Mouse (Mus musculus): ENCODE results near the gene Gtpbp8. TPM values are rescaled to one million over a fixed set of nuclear protein-coding genes. Genes with fewer than 3 reads are reported as not detected.

Gtpbp8 gene
- polyA plus RNA-seq (2015; fragmentation: Nextera tagmentation; extraction: Ambion mirVana), result 29.1 and 34.0 TPM in 2 replicates

- Histone ChIP-seq H3K36me3 (ENCODE audit: control insufficient read depth, insufficient read depth, low read length) (peaks cover 6% of the 10 kb centered on the region), H3K4me3 (ENCODE audit: low read length) (peak within 1 kb of the TSS; percentile 83), H3K4me2 (ENCODE audit: low read depth, low read length) (peak within 1 kb of the TSS; percentile 57), H3K27ac (ENCODE audit: low read length) (peak within 1 kb of the TSS; percentile 99), H3K27me3 (replicated peaks; ENCODE audit: control insufficient read depth, insufficient read depth, low read length) (no peaks in the 10 kb centered on the region), H3K9ac (ENCODE audit: low read depth, low read length) (peak within 1 kb of the TSS; percentile 97), H3K4me1 (ENCODE audit: control insufficient read depth, insufficient read depth, low read length) (peaks cover 8% of the 10 kb centered on the region), H3K9me3 (ENCODE audit: control insufficient read depth, low read length) (no peaks in the 10 kb centered on the region)
- ATAC-seq, result peak; percentile 98
- WGBS, result under 1% methylated on average over 47 of the region's 47 CpGs
Measured at GRCm38 (mm10) chr16:44745866-44746562, at the start of gene Gtpbp8. Gtpbp8 (minus strand) TSS chr16:44746363.

- no peak for ATAC-seq
- Histone ChIP-seq H3K4me3 (ENCODE audit: low read length) (no peak overlapping the region), H3K27ac (ENCODE audit: low read length) (no peak overlapping the region), H3K4me2 (ENCODE audit: low read depth, low read length) (no peak overlapping the region), H3K27me3 (replicated peaks; ENCODE audit: control insufficient read depth, insufficient read depth, low read length) (no peaks in the 10 kb centered on the region), H3K36me3 (ENCODE audit: control insufficient read depth, insufficient read depth, low read length) (no peaks in the 10 kb centered on the region), H3K9me3 (ENCODE audit: control insufficient read depth, low read length) (no peaks in the 10 kb centered on the region), H3K4me1 (ENCODE audit: control insufficient read depth, insufficient read depth, low read length) (no peaks in the 10 kb centered on the region), H3K9ac (ENCODE audit: low read depth, low read length) (no peak overlapping the region)
Measured at GRCm38 (mm10) chr16:44794416-44794815, 48.3 kb upstream of the Gtpbp8 start.

GRCm38 (mm10) chr16:44786934-44787333 lies 40.8 kb upstream of the Gtpbp8 start:
- Histone ChIP-seq H3K4me3 (ENCODE audit: low read length) (no peak overlapping the region), H3K36me3 (ENCODE audit: control insufficient read depth, insufficient read depth, low read length) (no peaks in the 10 kb centered on the region), H3K27ac (ENCODE audit: low read length) (no peak overlapping the region), H3K9me3 (ENCODE audit: control insufficient read depth, low read length) (no peaks in the 10 kb centered on the region), H3K4me1 (ENCODE audit: control insufficient read depth, insufficient read depth, low read length) (no peaks in the 10 kb centered on the region), H3K4me2 (ENCODE audit: low read depth, low read length) (no peak overlapping the region), H3K9ac (ENCODE audit: low read depth, low read length) (no peak overlapping the region), H3K27me3 (replicated peaks; ENCODE audit: control insufficient read depth, insufficient read depth, low read length) (no peaks in the 10 kb centered on the region)
- WGBS, result 100% methylated on average over 1 of the region's 1 CpGs
- no peak for ATAC-seq

- Histone ChIP-seq H3K9ac (ENCODE audit: low read depth, low read length) (no peak overlapping the region), H3K4me2 (ENCODE audit: low read depth, low read length) (no peak overlapping the region), H3K4me3 (ENCODE audit: low read length) (no peak overlapping the region), H3K27ac (ENCODE audit: low read length) (no peak overlapping the region), H3K36me3 (ENCODE audit: control insufficient read depth, insufficient read depth, low read length) (no peaks in the 10 kb centered on the region), H3K27me3 (replicated peaks; ENCODE audit: control insufficient read depth, insufficient read depth, low read length) (no peaks in the 10 kb centered on the region), H3K9me3 (ENCODE audit: control insufficient read depth, low read length) (no peaks in the 10 kb centered on the region), H3K4me1 (ENCODE audit: control insufficient read depth, insufficient read depth, low read length) (no peaks in the 10 kb centered on the region)
- no peak for ATAC-seq
- WGBS, result 71% methylated on average over 4 of the region's 4 CpGs
Measured at GRCm38 (mm10) chr16:44780751-44781150, 34.6 kb upstream of the Gtpbp8 start.

GRCm38 (mm10) chr16:44779494-44779893 lies 33.3 kb upstream of the Gtpbp8 start:
- Histone ChIP-seq H3K9ac (ENCODE audit: low read depth, low read length) (no peak overlapping the region), H3K4me3 (ENCODE audit: low read length) (no peak overlapping the region), H3K36me3 (ENCODE audit: control insufficient read depth, insufficient read depth, low read length) (no peaks in the 10 kb centered on the region), H3K4me1 (ENCODE audit: control insufficient read depth, insufficient read depth, low read length) (no peaks in the 10 kb centered on the region), H3K4me2 (ENCODE audit: low read depth, low read length) (no peak overlapping the region), H3K27me3 (replicated peaks; ENCODE audit: control insufficient read depth, insufficient read depth, low read length) (no peaks in the 10 kb centered on the region), H3K27ac (ENCODE audit: low read length) (no peak overlapping the region), H3K9me3 (ENCODE audit: control insufficient read depth, low read length) (no peaks in the 10 kb centered on the region)
- 79% methylated on average over 5 of the region's 5 CpGs for WGBS
- ATAC-seq, result no peak

GRCm38 (mm10) chr16:44778538-44779147 lies 32.5 kb upstream of the Gtpbp8 start:
- Histone ChIP-seq H3K9me3 (ENCODE audit: control insufficient read depth, low read length) (no peaks in the 10 kb centered on the region), H3K4me3 (ENCODE audit: low read length) (no peak overlapping the region), H3K27ac (ENCODE audit: low read length) (no peak overlapping the region), H3K27me3 (replicated peaks; ENCODE audit: control insufficient read depth, insufficient read depth, low read length) (no peaks in the 10 kb centered on the region), H3K4me2 (ENCODE audit: low read depth, low read length) (peak overlapping the region; percentile 34; the same call in 1 of the 2 replicates), H3K36me3 (ENCODE audit: control insufficient read depth, insufficient read depth, low read length) (no peaks in the 10 kb centered on the region), H3K9ac (ENCODE audit: low read depth, low read length) (no peak overlapping the region), H3K4me1 (ENCODE audit: control insufficient read depth, insufficient read depth, low read length) (no peaks in the 10 kb centered on the region)
- no peak for ATAC-seq
- 57% methylated on average over 17 of the region's 17 CpGs for WGBS

- WGBS, result 87% methylated on average over 6 of the region's 6 CpGs
- H3K9ac ChIP-seq (ENCODE audit: low read depth, low read length), result no peak overlapping the region
Measured at GRCm38 (mm10) chr16:44774201-44774600, 28.0 kb upstream of the Gtpbp8 start.

GRCm38 (mm10) chr16:44773673-44774072 lies 27.5 kb upstream of the Gtpbp8 start:
- ATAC-seq, result no peak
- Histone ChIP-seq H3K4me1 (ENCODE audit: control insufficient read depth, insufficient read depth, low read length) (no peaks in the 10 kb centered on the region), H3K9me3 (ENCODE audit: control insufficient read depth, low read length) (no peaks in the 10 kb centered on the region), H3K36me3 (ENCODE audit: control insufficient read depth, insufficient read depth, low read length) (no peaks in the 10 kb centered on the region), H3K4me3 (ENCODE audit: low read length) (no peak overlapping the region), H3K9ac (ENCODE audit: low read depth, low read length) (no peak overlapping the region), H3K27ac (ENCODE audit: low read length) (no peak overlapping the region), H3K27me3 (replicated peaks; ENCODE audit: control insufficient read depth, insufficient read depth, low read length) (no peaks in the 10 kb centered on the region), H3K4me2 (ENCODE audit: low read depth, low read length) (no peak overlapping the region)
- 74% methylated on average over 3 of the region's 3 CpGs for WGBS

More at GRCm38 (mm10) chr16:44774201-44774600, 28.0 kb upstream of the Gtpbp8 start:
- Histone ChIP-seq H3K4me3 (ENCODE audit: low read length) (no peak overlapping the region), H3K9me3 (ENCODE audit: control insufficient read depth, low read length) (no peaks in the 10 kb centered on the region), H3K36me3 (ENCODE audit: control insufficient read depth, insufficient read depth, low read length) (no peaks in the 10 kb centered on the region), H3K27ac (ENCODE audit: low read length) (no peak overlapping the region), H3K4me2 (ENCODE audit: low read depth, low read length) (no peak overlapping the region), H3K27me3 (replicated peaks; ENCODE audit: control insufficient read depth, insufficient read depth, low read length) (no peaks in the 10 kb centered on the region), H3K4me1 (ENCODE audit: control insufficient read depth, insufficient read depth, low read length) (no peaks in the 10 kb centered on the region)
- ATAC-seq, result no peak

- Histone ChIP-seq H3K9ac (ENCODE audit: low read depth, low read length) (no peak overlapping the region), H3K9me3 (ENCODE audit: control insufficient read depth, low read length) (no peaks in the 10 kb centered on the region), H3K4me2 (ENCODE audit: low read depth, low read length) (no peak overlapping the region), H3K4me1 (ENCODE audit: control insufficient read depth, insufficient read depth, low read length) (no peaks in the 10 kb centered on the region), H3K27me3 (replicated peaks; ENCODE audit: control insufficient read depth, insufficient read depth, low read length) (no peaks in the 10 kb centered on the region), H3K4me3 (ENCODE audit: low read length) (no peak overlapping the region), H3K27ac (ENCODE audit: low read length) (no peak overlapping the region), H3K36me3 (ENCODE audit: control insufficient read depth, insufficient read depth, low read length) (no peaks in the 10 kb centered on the region)
- ATAC-seq, result no peak
- WGBS, result 64% methylated on average over 6 of the region's 6 CpGs
Measured at GRCm38 (mm10) chr16:44772577-44772976, 26.4 kb upstream of the Gtpbp8 start.
